Mouse (Mus musculus): ENCODE measurements around the gene Pla2g2d.
"Not testable (repeated sequence)": the region's sequence is repeated elsewhere in the genome, so short reads cannot be mapped to it uniquely, and the experiment has no call there.

Pla2g2d gene

DNA sequence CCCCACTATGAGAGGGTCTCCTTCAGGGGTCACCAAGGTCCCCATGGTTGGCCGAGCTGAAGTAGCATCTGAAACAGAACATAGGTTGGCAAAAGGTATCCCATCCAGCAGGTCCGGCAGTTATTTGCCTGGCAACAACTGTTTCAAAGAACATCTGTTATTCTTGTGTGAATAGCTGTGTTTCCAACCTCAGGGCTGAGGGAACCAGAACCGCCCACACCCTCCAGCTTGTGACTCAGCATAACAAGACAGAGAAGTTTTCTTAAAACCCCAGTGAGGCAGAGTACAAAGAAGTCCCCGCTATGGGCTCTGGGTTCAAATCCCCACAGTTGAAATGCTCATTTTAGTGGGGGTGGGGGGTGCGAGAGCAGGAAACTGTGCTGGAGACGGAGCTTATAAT lies 6.6 kb downstream of the Pla2g2d start:
- DNase-seq (ENCODE audit: low read depth, low spot score): no peak

DNA sequence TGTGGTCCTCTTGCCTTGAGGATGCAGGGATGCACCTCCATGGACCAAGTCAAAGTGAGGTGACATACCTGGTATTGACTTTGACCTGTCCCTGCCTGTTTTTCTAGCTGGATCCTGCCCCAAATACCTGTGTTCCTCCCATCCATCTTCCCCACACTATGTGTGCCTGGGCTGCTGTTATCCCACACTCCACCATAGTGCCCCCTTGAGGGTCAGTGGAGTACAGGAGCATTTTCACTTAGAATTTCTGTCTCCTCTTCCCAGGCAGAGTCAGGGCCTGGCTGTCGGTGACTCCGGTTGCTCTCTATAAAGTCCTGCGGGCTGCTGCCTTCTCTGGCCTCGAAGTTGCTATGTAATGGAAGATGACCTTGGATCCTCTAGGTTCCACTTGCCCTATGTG lies 10.2 kb downstream of the Pla2g2d start:
- no peak for DNase-seq (ENCODE audit: low read depth, low spot score)

DNA sequence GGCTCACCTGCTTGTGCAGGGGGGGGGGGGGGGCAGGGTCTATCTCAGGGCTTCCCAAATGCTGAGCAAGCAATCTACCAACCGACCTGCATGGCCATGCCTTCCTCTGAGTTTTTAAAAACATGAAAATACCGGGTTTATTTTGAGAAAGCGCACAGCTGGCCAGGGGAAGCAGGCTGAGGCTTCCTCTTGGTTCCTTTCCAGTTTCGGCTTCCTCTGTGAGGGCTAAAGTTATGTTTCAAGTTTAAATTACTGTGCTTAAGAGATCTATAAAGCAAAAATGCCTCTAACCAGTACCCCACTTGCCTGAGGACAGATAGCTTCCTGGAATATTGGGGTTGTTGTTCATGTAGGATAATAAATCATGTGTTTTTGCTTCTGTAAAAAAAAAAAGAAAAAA lies 10.6 kb downstream of the Pla2g2d start:
- DNase-seq (ENCODE audit: low read depth, low spot score): no peak

DNA sequence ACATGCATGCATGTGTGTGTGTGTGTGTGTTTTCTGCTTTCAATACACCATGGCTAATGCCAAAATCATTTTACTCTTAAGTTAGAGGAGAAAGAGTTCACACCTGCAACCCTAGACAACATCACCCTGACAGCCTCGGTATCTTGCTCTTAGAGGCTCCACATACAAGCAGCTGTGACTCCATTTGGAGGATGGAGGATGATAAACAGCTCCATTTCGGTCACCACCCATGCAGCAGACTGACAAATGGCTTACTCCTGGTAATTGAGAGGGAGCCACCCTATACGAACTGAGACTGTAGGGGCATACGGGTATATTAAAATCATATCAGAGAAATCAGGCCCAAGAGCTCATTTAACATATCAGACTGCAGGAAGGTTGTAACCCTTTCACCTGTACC lies 12.8 kb downstream of the Pla2g2d start:
- no peak for DNase-seq (ENCODE audit: low read depth, low spot score)

DNA sequence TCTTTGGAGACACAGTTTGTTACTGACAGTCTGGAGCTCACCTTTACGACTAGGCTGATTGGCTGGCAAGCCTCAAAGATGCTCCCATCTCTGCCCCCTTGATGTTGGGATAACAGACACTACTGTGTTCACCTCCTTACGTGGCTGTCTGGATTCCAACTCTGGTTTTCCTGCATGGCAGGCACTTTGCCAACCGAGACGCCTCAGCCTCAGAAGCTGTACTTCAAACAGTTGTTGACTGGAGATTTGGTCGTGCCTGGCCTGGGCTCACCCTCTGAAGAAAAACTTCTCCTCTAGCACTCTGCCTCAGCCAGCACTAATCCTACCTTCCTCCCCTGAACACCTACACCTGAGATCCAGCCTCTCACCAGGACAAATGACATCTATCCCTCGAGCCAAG lies 15.9 kb downstream of the Pla2g2d start:
- DNase-seq (ENCODE audit: low read depth, low spot score): no peak

DNA sequence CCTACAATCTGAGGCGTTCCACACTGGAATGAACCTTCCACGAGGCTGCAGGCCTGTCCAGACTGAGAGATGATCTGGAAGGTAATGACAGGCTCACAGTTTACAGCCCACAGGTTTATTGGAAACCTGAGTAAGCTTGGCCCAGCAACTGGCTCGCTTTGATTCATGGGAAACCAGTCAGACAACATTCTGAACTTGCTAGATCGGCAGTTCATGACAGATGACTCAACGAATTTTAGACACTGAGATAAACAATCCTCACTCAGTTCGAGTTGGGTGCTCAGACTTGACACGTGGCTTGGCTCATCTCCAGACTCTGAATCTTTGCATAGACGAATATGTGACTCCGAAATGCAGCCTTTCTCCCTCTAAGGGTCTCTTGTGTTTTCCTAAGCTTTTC lies 17.1 kb downstream of the Pla2g2d start:
- DNase-seq (ENCODE audit: low read depth, low spot score): no peak

DNA sequence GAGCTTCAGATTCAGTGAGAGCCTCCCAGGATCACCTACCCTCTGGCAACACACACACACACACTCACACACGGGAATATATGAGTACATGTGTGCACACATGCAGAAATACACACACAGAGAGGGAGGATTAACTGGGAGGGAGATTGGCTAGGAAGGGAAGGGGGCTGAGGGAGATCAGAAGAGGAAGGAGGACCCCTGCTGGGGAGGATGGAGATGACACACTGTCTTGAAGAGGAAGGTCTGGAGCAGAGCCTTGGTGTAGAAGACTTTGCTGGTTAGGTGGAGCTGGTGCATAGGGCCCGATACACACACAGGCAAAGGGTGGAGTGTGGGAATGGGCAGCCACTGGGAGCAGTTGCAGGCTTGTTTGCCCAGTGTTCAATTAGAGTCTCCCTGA lies 17.7 kb downstream of the Pla2g2d start:
- peak; percentile 3 for DNase-seq (ENCODE audit: low read depth, low spot score)

DNA sequence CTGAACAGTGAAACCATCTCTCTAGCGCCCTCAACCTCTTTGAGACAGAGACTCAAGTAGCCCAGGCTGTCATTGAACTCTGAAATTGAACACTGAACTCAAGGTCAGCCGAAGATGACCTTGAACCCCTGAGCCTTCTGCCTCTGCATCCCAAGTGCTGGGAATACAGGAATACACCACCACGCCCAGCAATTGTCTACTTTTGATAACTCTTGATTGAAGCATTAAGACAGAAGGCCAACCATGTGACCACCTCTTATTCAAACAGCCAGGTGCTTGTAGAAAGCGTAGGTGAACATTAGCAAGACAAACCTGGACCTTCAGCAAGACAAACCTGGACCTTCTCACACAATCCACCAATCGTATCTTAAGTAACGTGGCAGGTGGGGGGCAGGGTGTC lies 18.8 kb downstream of the Pla2g2d start:
- DNase-seq (ENCODE audit: low read depth, low spot score): no peak

DNA sequence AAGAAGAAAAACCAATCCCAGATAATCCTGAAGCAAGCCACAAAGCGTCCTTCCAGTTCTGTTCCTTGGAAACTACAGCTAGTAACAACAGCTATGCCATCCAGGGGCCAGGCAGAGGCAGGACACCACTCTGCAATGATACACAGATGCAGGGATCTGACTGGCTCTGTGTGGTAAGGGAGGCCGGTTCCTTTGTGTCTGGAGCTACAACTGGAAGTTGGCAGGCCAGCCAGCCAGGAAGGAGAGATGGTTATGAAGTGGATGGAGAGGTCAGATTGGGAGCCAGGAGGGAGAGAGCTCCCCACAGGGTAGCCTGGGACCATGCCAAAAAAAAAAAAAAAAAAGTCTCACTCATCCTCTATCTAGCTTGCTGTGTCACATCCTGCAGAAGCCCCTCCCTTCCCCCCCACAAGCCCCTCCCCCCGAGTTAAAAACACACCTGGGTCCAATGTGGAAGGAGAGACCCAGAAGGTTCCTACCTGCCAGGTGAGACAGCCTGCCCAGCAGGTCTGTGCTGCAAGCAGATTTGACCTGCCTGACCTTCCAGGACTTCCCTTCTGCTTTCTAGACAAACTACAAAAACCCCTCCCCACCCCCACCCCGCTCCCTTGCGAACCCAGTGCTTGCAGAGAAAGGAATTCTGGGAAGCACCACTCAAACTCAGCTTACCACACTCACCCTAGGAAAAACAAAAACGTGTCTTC lies 21.1 kb downstream of the Pla2g2d start:
- no peak for DNase-seq (ENCODE audit: low read depth, low spot score)

DNA sequence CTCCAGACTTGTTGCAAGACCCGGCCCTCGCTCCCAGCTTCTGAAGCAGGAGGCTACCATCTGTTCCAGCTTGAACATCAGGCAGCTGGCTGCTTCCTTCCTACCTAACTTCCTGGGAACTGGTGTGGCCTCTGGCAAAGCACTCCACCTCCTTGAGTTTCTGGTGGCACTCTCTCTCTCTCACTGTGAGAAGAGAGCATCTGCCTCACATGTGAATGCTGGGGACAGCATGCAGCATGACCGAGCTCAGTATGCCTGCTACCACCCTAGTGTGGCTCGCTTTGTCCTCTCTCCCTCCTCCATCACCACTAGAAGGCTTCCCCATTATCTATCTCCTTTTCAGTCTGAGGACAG lies 21.7 kb downstream of the Pla2g2d start:
- no peak for DNase-seq (ENCODE audit: low read depth, low spot score)

DNA sequence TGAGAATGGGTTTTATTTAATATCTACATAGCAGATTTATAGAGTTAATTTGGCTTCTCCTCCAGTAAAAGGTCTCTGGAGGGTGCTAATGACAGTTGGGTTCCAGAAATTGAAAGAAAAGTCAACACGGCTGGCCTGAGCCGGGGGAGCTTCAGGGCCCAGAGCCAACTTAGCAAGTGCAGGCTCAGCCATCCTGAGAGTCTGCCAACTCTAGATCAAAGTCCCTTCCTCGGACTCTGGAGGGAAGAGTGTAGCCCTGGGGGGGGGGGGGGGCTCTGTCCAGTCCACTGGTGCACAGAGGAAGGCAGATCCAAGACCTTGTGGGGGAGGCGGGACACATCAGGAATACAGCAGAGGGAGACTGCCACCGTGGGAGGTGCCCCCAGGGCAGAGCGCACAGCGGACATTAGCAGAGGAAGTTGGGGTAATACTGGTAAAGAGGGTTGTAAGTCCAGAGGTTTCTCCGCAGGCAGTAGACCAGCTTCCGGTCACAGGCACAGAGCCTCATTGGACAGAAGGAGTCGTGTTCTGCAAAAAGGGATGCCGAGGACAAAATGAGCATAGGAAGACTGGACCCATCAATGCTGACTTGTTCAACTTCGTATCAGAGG lies 24.7 kb downstream of the Pla2g2d start:
- no peak for DNase-seq (ENCODE audit: low read depth, low spot score)

DNA sequence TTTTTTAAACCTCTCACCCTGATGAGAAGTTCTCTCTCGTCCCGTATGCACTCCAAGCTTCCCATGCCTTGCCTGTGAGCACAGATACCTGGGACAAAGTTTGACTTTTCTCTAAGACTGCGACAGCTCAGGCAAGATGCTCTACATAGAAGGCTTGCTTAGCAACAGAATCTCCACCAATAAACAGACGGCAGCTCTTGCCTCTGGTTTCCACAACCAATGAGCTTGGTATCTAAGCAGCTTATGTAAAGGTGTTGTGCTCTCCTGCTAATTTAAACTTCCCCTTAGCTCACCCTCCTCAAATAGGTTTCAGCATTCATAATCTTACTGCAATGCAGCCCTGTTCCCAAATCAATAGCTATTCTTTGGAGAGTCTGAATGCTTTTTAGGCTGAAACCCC lies 26.1 kb downstream of the Pla2g2d start:
- DNase-seq (ENCODE audit: low read depth, low spot score): no peak

DNA sequence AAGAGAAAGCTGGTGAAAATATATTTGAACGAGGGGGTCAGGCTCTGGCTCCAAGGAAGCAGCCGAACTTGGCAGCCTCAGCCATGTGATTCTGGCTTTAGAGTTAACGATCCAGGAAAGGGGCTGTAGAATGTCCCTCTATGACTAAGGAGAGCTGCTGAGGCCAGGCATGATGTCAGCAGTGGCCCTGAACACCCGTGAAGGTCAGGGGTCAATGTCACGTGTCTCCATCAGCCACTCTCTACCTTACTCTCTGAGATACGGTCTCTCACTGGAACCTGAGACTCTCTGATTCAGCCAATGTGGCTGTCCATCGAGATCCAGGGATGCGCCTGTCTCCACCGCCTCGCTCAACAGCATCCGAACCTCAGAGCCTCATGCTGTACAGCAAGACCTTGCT lies 27.4 kb downstream of the Pla2g2d start:
- DNase-seq (ENCODE audit: low read depth, low spot score): no peak

DNA sequence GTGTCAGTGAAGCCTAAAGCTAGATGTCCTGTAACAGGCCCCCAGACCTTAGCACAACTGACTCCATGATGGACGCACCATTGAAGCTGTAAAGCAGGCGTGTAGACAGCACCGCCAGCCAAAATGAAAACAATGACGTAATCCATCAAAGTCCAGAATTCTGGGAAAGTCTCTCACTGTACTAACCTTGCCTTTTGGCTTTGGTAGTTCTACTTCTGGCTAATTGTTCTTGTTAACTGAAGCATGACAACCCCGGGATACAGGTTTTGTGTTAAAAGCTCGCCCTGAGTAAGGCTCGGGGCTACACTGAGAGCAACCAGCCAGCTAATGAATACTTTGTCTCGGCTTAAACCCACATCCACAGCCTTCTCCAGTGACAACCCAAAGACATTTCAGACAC lies 29.7 kb downstream of the Pla2g2d start:
- no peak for DNase-seq (ENCODE audit: low read depth, low spot score)

DNA sequence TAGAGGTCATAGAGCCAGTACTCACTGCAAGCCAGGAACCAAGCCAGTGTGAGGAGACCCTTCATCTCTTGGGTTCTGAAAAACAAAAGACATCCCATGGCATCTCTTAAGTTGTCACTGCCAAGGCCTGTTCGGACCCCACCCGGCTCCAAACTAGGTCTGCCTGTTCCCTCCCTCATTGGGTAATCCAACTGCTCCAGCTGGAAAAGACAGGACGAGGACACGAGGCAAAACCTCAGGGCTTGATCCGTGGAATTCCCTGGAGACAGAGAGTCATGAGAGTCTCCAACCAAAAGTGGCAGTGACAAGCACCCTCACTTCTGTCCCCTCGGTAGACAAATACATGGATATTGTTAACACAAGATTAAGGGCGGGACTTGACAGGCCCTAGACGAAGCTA lies 30.6 kb downstream of the Pla2g2d start:
- no peak for DNase-seq (ENCODE audit: low read depth, low spot score)

DNA sequence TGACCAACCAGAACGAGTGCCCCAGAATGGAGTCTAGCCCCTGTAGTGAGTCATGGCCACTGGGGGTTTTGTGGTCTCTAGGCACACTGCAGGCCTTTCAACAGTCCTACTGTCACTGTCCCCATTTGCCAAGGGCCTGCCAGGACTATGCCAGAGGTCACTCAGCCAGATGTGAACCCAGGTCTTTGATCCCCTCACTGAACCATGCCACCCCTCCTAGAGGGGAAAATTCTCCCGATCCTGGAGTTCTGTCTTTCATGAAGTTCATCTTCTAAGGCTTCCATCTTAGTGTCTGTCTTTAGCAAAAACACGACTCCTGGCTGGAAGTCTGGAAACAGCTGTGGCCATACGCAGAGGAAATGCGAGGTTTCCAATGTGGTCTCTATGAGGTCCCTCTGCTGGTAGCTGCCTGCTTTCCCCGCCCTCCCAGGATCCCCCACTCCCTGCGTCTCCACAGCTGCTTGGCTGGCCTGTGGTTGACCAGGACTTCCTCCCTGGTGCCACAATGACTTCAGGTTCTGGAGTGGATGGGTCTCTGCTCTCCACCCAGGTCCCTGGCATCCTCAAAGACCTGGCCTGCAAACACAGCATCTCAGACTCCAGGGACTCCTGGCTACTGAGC lies 31.5 kb downstream of the Pla2g2d start:
- no peak for DNase-seq (ENCODE audit: low read depth, low spot score)

DNA sequence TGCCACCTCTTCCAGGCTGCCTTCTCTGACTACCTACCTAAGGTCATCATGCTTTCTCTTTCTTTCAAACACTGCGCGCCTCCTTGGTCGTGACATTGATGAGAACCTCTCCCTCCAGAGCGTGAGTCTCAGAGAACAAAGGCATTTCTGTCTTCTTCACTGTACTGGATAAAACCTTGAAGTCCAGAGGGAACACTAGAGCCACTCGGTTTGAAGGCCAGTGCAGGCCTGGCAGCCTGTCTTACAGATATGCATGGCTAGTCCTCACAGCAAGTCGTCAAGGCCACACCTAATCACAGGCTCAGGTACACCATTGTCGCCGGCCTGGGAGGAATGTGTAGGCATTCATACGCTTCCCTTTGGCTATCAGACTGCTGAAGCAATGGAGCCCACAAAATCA lies 40.6 kb downstream of the Pla2g2d start:
- no peak for DNase-seq (ENCODE audit: low read depth, low spot score)

DNA sequence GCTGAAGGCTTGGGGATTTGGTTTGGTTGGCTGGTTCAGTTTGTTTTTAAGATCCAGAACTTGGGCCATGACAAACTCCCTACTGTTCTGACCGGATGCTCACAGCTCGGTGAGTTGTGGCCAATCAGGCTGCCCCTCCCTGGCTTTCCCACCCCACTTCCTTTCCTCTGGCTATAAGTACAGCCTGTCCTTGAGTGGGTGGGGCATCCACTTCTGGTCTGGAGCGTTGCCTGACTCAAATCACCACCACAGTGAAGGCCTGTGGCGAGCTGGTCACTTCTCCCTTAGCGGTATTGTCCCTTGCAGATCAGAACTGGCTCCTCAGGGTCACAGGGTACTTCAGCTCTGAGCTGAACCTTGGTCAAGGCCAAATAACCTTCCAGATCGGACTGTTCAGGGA lies 42.2 kb downstream of the Pla2g2d start:
- no peak for DNase-seq (ENCODE audit: low read depth, low spot score)

DNA sequence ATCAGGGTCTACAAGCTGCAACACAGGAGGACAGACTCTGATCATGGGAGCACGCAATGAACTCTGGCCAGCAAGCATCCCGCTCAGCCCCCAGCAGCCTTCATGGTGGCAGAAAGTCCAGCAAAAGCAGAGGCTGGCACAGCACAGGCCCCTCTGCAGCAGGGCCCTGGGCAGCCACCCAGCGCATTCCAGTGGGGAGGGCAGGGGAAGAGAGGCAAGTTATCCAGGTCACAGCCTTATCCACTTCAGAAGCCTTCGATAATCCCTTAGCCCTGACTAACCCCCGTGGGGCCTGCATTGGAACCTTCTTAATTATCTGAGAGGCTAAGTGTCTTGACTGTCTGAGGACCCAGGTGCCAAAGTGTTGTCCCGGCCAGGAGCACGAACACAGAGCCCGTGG lies 43.6 kb downstream of the Pla2g2d start:
- DNase-seq (ENCODE audit: low read depth, low spot score): no peak

DNA sequence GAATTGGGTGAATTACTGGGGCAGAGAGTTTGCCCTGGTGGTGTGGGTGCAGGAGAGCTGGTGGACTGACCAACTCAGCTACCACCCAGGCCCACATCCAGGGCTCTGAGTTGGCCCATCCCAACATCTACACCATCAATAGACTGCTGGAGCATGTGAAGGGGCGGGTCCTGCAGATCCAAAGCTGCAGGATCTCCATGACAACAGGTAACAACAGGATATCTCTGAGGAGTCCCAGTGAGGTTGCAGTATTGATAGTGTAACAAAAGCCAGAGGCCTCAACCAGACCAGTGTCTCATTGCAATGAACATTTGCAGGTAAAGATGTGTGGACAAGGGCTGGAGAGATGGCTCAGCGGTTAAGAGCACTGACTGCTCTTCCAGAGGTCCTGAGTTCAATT lies 45.5 kb downstream of the Pla2g2d start:
- no peak for DNase-seq (ENCODE audit: low read depth, low spot score)

DNA sequence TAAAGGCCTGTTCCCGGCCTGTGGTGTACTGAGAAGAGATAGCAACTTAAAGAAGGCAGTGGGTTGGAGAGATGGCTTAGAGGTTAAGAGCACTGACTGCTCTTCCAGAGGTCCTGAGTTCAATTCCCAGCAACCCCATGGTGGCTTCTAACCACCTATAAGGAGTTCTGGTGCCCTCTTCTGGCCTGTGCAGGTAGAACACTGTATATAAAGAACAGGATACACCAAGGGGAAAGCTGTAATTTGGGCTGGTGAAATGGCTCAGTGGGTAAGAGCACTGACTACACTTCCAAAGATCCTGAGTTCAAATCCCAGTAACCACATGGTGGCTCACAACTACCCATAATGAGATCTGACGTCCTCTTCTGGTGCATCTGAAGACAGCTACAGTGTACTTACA lies 48.6 kb downstream of the Pla2g2d start:
- DNase-seq (ENCODE audit: low read depth, low spot score): not testable (repeated sequence)

DNA sequence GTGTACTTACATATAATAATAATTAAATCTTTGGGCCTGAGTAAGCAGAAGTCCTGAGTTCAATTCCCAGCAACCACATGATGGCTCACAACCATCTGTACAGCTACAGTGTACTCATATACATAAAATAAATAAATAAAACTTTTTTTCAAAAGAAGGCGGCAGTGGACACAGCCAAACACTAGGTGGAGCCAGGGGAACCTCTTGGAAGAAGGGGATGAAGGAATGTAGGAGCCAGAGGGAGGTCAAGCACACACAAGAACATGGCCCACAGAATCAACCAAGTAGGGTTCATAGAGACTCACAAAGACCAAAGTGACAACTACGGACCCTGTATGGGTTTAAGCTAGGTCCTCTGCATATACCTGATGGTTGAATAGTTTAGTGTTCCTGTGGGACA lies 49.1 kb downstream of the Pla2g2d start:
- DNase-seq (ENCODE audit: low read depth, low spot score): no peak

DNA sequence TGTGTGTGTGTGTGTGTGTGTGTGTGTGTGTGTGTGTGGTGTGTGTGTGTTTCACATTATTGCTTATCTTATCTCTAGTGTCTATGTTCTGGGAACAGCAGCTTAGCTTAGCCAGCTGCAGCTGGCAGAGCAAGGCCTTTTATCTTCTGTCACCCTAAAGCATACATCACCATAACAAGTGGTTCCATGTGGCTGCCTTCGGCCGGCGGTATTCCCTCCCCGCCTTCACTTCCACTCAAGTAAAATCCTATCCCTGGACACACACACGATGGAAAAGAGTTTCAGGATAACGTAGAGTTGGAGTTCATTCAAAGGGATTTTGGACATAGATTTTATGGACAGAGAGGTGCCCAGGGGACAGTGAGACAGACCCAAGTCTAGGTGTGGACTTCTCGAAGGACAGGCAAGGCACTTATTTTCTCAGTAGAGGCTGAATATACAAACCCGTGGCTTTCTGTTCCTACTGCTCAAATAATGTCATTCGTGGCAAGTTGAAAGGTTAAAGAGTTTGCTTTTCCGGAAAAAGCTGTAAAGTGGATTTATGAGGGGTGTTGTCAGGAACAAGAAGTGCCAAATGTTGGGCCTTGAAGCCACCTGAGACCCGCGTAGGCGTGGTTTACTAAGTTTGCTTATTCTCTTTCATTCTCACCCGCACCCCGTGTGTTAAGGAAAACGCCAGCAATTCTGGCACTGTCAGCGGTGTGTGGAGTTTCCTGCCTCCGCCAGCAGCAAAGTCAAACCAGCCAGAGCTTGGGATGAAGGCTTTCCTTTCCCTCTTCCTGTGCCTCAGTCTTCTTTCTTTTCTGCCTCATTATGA lies 50.4 kb downstream of the Pla2g2d start:
- DNase-seq (ENCODE audit: low read depth, low spot score): no peak
